Mouse (Mus musculus) CD4-positive naive resting alpha-beta T cell, adult 76 days (primary cell): ENCODE data around the gene Rhot1. TPM values are rescaled to one million over a fixed set of nuclear protein-coding genes. Genes with fewer than 3 reads are reported as not detected.

Experiments
- total RNA-seq: library from RNA; stranded (reverse); gene quantifications from one replicate; pipeline ENCODE4 v1.2.4, GENCODE M21; 2023

Gene Rhot1
- total RNA-seq: 40.6 TPM

DNA sequence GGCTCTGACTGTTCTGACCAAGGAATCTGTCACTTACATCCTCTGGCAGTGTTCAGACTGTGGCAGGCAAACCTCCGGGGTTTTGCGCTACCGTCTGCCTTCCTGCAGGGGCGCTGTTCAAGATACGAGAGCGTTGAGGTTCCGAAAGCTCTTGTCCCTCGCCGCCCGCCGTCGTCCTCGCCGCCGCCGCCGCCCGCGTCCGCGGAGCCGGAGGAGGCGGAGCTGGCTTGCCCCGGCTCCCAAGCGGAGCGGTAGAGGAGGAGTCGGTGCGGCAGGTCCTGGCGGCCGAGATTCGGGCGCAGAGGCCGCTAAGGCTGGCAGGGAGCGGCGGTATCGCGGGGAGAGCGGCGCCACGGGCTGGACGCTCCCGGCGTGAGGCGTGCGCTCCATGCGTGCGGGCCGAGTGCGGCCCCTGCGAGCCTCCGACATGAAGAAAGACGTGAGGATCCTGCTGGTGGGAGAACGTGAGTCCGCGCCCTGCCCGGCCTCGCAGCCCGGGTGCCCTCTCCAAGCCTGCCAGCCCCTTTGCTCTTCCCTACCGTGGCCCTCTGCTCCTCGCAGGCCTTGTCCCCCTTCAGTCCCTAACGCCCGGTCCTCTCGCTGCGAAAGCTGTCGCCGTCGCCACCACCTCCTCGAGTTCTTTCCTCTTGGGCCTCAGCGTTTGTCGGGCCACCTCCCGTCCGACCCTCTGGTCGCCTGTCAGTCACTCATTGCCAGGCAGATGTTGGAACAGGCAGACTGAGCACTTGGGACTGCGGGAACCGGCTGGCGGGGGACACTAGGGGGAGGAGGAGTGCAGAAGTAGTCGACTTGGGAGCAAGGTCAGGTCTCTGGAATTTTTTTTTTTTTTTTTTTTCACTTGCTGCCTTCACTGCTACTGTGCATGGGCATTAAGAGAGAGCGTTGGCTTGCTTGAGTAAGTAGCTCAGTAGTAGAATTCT, at the start of gene Rhot1:
TSS of gene Rhot1 (plus strand) at position 160 of the 941 bp plus-strand sequence.

DNA sequence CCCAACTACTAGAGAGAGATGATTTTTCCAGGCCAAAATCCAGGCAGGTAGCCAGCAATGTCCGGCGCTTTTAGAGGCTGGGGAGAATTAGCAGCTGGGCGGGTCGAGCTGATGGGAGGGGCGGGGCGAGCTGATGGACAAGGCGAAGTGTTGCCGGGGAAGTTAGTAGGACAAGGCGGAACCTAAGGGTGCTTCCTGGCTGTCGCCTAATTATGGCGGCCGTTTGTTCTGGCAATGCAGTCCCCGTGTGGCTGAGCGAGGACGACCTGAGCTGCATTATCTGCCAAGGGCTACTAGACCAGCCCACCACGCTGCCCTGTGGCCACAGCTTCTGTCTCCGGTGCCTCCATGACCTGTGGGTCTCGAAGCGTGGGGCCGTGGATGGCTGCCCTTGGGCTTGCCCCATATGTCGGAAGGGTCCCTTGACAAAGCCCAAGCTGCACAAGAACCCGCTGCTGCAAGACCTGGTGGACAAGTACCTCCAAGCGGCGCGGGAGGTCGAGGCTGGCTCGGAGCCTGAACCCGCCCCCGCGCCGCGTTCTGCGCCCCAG, 25.0 kb upstream of the Rhot1 start, which contains the start of gene Rnf135:
TSS of gene Rnf135 (plus strand) at position 147 of the 551 bp plus-strand sequence.

DNA sequence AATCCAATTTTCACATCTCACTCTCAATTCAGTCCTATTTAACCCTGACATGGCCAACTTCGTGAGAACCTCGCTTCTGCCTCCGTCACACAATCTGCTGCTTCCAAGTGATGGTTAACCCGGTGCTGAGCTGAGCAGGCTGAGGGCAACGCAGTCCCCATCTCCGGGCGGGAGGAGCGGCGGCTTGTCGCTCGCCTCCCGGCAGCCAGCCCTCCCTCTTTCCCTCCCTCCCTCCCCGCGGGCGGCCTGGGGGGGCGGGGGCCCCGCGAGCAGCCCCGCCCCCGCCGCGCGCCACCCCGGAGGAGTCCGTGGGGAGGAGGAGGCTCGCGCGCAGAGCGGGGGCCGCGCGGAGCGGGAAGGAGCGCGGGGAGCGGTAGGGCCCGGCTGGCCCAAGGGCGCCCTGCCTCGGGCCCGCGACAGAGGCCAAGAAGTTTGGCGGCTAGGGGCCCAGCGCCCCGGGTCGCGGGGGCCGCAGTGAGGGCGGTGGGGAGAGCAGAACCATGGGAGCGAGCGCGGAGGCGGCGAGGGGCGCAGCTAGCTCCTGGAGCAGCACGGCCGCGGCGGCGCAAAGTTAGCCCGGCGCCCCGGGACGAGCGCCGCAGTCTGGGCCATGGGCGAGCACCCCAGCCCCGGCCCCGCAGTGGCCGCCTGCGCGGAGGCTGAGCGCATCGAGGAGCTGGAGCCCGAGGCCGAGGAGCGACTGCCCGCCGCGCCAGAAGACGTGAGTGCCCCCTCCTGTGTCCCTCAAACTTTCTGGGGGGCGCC, 91.9 kb downstream of the Rhot1 start, which contains the start of gene Rhbdl3:
TSS of gene Rhbdl3 (plus strand) at position 362 of the 765 bp plus-strand sequence.

Other genes starting within 250 kb of the Rhot1 start
- gene Utp6, start 246.6 kb upstream of the Rhot1 start, total RNA-seq: 38.9 TPM
- 87.2 TPM for gene Suz12, start 215.9 kb upstream of the Rhot1 start, total RNA-seq
- 298 TPM for gene Crlf3, start 128.0 kb upstream of the Rhot1 start, total RNA-seq
- 5.7 TPM for gene Atad5, start 119.6 kb upstream of the Rhot1 start, total RNA-seq
- 2.9 TPM for gene Tefm, start 66.8 kb upstream of the Rhot1 start, total RNA-seq
- gene Adap2, start 54.9 kb upstream of the Rhot1 start, total RNA-seq: 2.4 TPM
- 3.6 TPM for gene Rnf135, start 25.2 kb upstream of the Rhot1 start, total RNA-seq
- gene Rhbdl3, start 91.9 kb downstream of the Rhot1 start, total RNA-seq: 0.44 TPM
- 14.1 TPM for gene 5730455P16Rik, start 169.0 kb downstream of the Rhot1 start, total RNA-seq
- gene Zfp207, start 174.3 kb downstream of the Rhot1 start, total RNA-seq: 183 TPM
- gene Psmd11, start 219.6 kb downstream of the Rhot1 start, total RNA-seq: 87.9 TPM